Mouse (Mus musculus) midbrain, postnatal 0 days (tissue): ENCODE measurements around the gene Sumo3. TPM values are rescaled to one million over a fixed set of nuclear protein-coding genes. Genes with fewer than 3 reads are reported as not detected.

ENCODE experiments used
- ATAC-seq: fragments of 200-750 bp; cut with Nextera tagmentation; 2 replicates; pipeline ENCODE4 v1.8.0; 2017; ENCODE audit warnings: moderate number of reproducible peaks, mild to moderate bottlenecking, moderate TSS enrichment, moderate library complexity; ENCODE audit not compliant: low FRiP score
- DNase-seq: peaks from one replicate; pipeline ENCODE4 v3.0.0-alpha.2; 2015; ENCODE audit warnings: low spot score
- H3K27ac ChIP-seq: fragments of 300-500 bp; sonication (generic); 2 replicates; pipeline ENCODE4 v1.5.1; 2014; ENCODE audit warnings: low read depth, mild to moderate bottlenecking, low read length, mixed read lengths
- H3K27me3 ChIP-seq: fragments of 300-500 bp; sonication (generic); 2 replicates; pipeline ENCODE4 v1.6.1; 2014; ENCODE audit warnings: low read length, control low read depth, mixed read lengths; ENCODE audit not compliant: insufficient read depth
- H3K36me3 ChIP-seq: fragments of 300-500 bp; sonication (generic); 2 replicates; pipeline ENCODE4 v1.6.1; 2014; ENCODE audit warnings: low read length, control low read depth, mixed read lengths; ENCODE audit not compliant: insufficient read depth
- H3K4me1 ChIP-seq: fragments of 300-500 bp; sonication (generic); 2 replicates; pipeline ENCODE4 v1.6.1; 2014; ENCODE audit warnings: mild to moderate bottlenecking, control low read depth, antibody characterized with exemption, low read length, mixed read lengths; ENCODE audit not compliant: insufficient read depth
- H3K4me2 ChIP-seq: fragments of 300-500 bp; sonication (generic); 2 replicates; pipeline ENCODE4 v1.6.1; 2014; ENCODE audit warnings: low read depth, mild to moderate bottlenecking, low read length, mixed read lengths; ENCODE audit not compliant: poor library complexity, severe bottlenecking
- H3K4me3 ChIP-seq: fragments of 300-500 bp; sonication (generic); 2 replicates; pipeline ENCODE4 v1.5.1; 2014; ENCODE audit warnings: low read depth, mild to moderate bottlenecking, low read length, moderate library complexity
- H3K9ac ChIP-seq: fragments of 300-500 bp; sonication (generic); replicated peaks from 2 replicates; pipeline ENCODE4 v1.6.1; 2014; ENCODE audit warnings: mild to moderate bottlenecking, low read length, moderate library complexity, mixed read lengths; ENCODE audit not compliant: poor library complexity, severe bottlenecking
- H3K9me3 ChIP-seq: fragments of 300-500 bp; sonication (generic); 2 replicates; pipeline ENCODE4 v1.6.1; 2016; ENCODE audit warnings: low read length, control low read depth
- CTCF ChIP-seq: IDR thresholded peaks from 2 replicates; pipeline ENCODE4 v1.5.1; 2016; ENCODE audit warnings: antibody characterized with exemption, mild to moderate bottlenecking
- WGBS: fragments of 180-500 bp; shearing (Covaris S2); extraction: QIAGEN DNeasy Blood & Tissue Kit; methylation state at CpG from one replicate; pipeline ENCODE4 v1.1.7; 2014; 5-methylcytosine and 5-hydroxymethylcytosine counted together
- microRNA counts: library from miRNA; unstranded; fragments of <30 nt; microRNA quantifications from one replicate; lab custom pipeline; 2015
- microRNA-seq: library from miRNA; unstranded; fragments of <30 nt; microRNA quantifications from one replicate; pipeline ENCODE4, GENCODE M21; 2016; ENCODE audit warnings: borderline number of aligned reads
- polyA plus RNA-seq: library from polyadenylated mRNA; unstranded; fragments of >200 nt; fragmentation: Nextera tagmentation; extraction: Ambion mirVana; gene quantifications from 2 replicates; pipeline ENCODE4 v1.2.1, GENCODE M21; 2015
- total RNA-seq: library from RNA; depleted of rRNA; stranded (reverse); fragments of >200 nt; gene quantifications from 2 replicates; pipeline ENCODE4 v1.2.3, GENCODE M21; 2014; rRNA removed

Sumo3 gene
- total and polyA plus RNA-seq, 2 experiments from 2014 or later: 167 to 385 TPM

- TF ChIP-seq CTCF: no peak
- H3K27me3 ChIP-seq: no peaks in the 10 kb centered on the region
- no peak overlapping the region for H3K4me2 ChIP-seq
- 84% methylated on average over 8 of the region's 8 CpGs for WGBS
- H3K36me3 ChIP-seq: no peaks in the 10 kb centered on the region
- no peaks in the 10 kb centered on the region for H3K4me1 ChIP-seq
- H3K9me3 ChIP-seq: no peaks in the 10 kb centered on the region
- no peak overlapping the region for H3K9ac ChIP-seq
- ATAC-seq (no peak), DNase-seq (peak; percentile 28)
- no peak overlapping the region for H3K27ac ChIP-seq
- H3K4me3 ChIP-seq: no peak overlapping the region
These were observed 60.4 kb downstream of the Sumo3 start for GRCm38 (mm10) chr10:77666342-77666741.

DNA sequence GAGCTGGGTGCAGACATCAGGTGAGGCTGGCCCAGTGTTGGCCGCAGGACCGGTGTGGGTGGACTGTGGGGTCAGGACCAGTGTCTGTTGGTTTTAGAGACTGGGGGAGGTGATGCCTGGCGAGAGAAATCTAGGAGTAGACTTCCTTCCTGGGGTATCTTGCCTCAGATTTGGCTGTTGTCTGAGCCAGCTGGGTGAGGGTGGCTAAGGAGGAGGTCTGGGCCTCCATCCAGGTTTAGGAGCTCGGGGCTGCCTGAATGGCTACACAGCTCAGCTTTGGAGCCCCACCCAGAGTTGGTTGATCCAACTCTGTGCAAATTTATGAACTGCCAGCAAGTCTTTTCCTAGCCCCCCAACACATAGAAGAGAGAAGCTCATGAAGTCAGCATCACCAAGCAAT, 61.5 kb downstream of the Sumo3 start:
- WGBS: 82% methylated on average over 4 of the region's 4 CpGs
- no peak overlapping the region for H3K4me3 ChIP-seq
- H3K4me2 ChIP-seq: no peak overlapping the region
- H3K4me1 ChIP-seq: no peaks in the 10 kb centered on the region
- ATAC-seq (no peak), DNase-seq (no peak)
- H3K27me3 ChIP-seq: no peaks in the 10 kb centered on the region
- no peaks in the 10 kb centered on the region for H3K36me3 ChIP-seq
- H3K9ac ChIP-seq: no peak overlapping the region
- no peaks in the 10 kb centered on the region for H3K9me3 ChIP-seq
- H3K27ac ChIP-seq: no peak overlapping the region
- no peak for TF ChIP-seq CTCF

MicroRNAs encoded within 50 kb of the gene (microRNA counts, 519-probe panel; counts per million panel counts)
- 528 counts per million, percentile 58 among the panel's probes with 10 or more counts for microRNA mmu-miR-1930 (lab: Ali Mortazavi, UCI)

Small RNA genes lying within 50 kb of the gene (microRNA-seq; reads per million reads assigned to microRNA genes)
- 14.4 reads per million, percentile 25 among the genes with 10 or more reads in this experiment for gene Mir1930

Other genes with a start within 250 kb of the Sumo3 start
- gene Adarb1, start 187.8 kb upstream of the Sumo3 start, total RNA-seq: 50.4 and 53.8 TPM in 2 replicates
- gene Adarb1, start 187.8 kb upstream of the Sumo3 start, polyA plus RNA-seq: 15.3 and 16.1 TPM in 2 replicates
- 47.1 and 49.2 TPM in 2 replicates for gene Fam207a, start 90.3 kb upstream of the Sumo3 start, total RNA-seq
- 32.7 and 34.9 TPM in 2 replicates for gene Fam207a, start 90.3 kb upstream of the Sumo3 start, polyA plus RNA-seq
- gene Itgb2, start 75.8 kb upstream of the Sumo3 start, total RNA-seq: 0.55 and 1.7 TPM in 2 replicates
- 0.69 and 1.2 TPM in 2 replicates for gene Itgb2, start 75.8 kb upstream of the Sumo3 start, polyA plus RNA-seq
- 87.2 and 116 TPM in 2 replicates for gene Pttg1ip, start 24.4 kb upstream of the Sumo3 start, total RNA-seq
- gene Pttg1ip, start 24.4 kb upstream of the Sumo3 start, polyA plus RNA-seq: 74.7 and 79.0 TPM in 2 replicates
- gene Gm49325, start 100 bp downstream of the Sumo3 start, total RNA-seq: not detected in 2 replicates
- 6.9 and 10.5 TPM in 2 replicates for gene Gm49325, start 100 bp downstream of the Sumo3 start, polyA plus RNA-seq
- 39.3 and 41.8 TPM in 2 replicates for gene Ube2g2, start 16.2 kb downstream of the Sumo3 start, total RNA-seq
- gene Ube2g2, start 16.2 kb downstream of the Sumo3 start, polyA plus RNA-seq: 67.2 and 70.6 TPM in 2 replicates
- 0.66 and 1.5 TPM in 2 replicates for gene Tspear, start 80.5 kb downstream of the Sumo3 start, total RNA-seq
- 0.63 and 1.3 TPM in 2 replicates for gene Tspear, start 80.5 kb downstream of the Sumo3 start, polyA plus RNA-seq
- not detected in 2 replicates for gene Gm19402, start 84.7 kb downstream of the Sumo3 start, total RNA-seq
- gene Gm19402, start 84.7 kb downstream of the Sumo3 start, polyA plus RNA-seq: not detected in 2 replicates
- not detected in 2 replicates for gene Gm9508, start 91.1 kb downstream of the Sumo3 start, total RNA-seq
- not detected in 2 replicates for gene Gm9508, start 91.1 kb downstream of the Sumo3 start, polyA plus RNA-seq
- gene Gm10272, start 100.5 kb downstream of the Sumo3 start, total RNA-seq: not detected in 2 replicates
- not detected in 2 replicates for gene Gm10272, start 100.5 kb downstream of the Sumo3 start, polyA plus RNA-seq
- gene Gm10024, start 105.4 kb downstream of the Sumo3 start, total RNA-seq: not detected in 2 replicates
- gene Gm10024, start 105.4 kb downstream of the Sumo3 start, polyA plus RNA-seq: not detected in 2 replicates
- gene Gm10142, start 109.7 kb downstream of the Sumo3 start, total RNA-seq: not detected in 2 replicates
- not detected in 2 replicates for gene Gm10142, start 109.7 kb downstream of the Sumo3 start, polyA plus RNA-seq
- not detected in 2 replicates for gene Krtap12-1, start 114.5 kb downstream of the Sumo3 start, total RNA-seq
- not detected in 2 replicates for gene Krtap12-1, start 114.5 kb downstream of the Sumo3 start, polyA plus RNA-seq
- gene Gm10100, start 120.4 kb downstream of the Sumo3 start, total RNA-seq: not detected in 2 replicates
- not detected in 2 replicates for gene Gm10100, start 120.4 kb downstream of the Sumo3 start, polyA plus RNA-seq
- gene Gm18596, start 136.5 kb downstream of the Sumo3 start, total RNA-seq: not detected in 2 replicates
- not detected in 2 replicates for gene Gm18596, start 136.5 kb downstream of the Sumo3 start, polyA plus RNA-seq
- gene Gm9736, start 145.3 kb downstream of the Sumo3 start, total RNA-seq: not detected in 2 replicates
- gene Gm9736, start 145.3 kb downstream of the Sumo3 start, polyA plus RNA-seq: not detected in 2 replicates
- not detected in 2 replicates for gene Gm3233, start 153.6 kb downstream of the Sumo3 start, total RNA-seq
- gene Gm3233, start 153.6 kb downstream of the Sumo3 start, polyA plus RNA-seq: not detected in 2 replicates
- gene Gm3238, start 165.2 kb downstream of the Sumo3 start, total RNA-seq: not detected in 2 replicates
- not detected in 2 replicates for gene Gm3238, start 165.2 kb downstream of the Sumo3 start, polyA plus RNA-seq
- gene Gm7138, start 170.8 kb downstream of the Sumo3 start, total RNA-seq: not detected in 2 replicates
- gene Gm7138, start 170.8 kb downstream of the Sumo3 start, polyA plus RNA-seq: not detected in 2 replicates
- not detected in 2 replicates for gene Gm3250, start 176.4 kb downstream of the Sumo3 start, total RNA-seq
- gene Gm3250, start 176.4 kb downstream of the Sumo3 start, polyA plus RNA-seq: not detected in 2 replicates
- gene Gm7137, start 182.1 kb downstream of the Sumo3 start, total RNA-seq: not detected in 2 replicates
- gene Gm7137, start 182.1 kb downstream of the Sumo3 start, polyA plus RNA-seq: not detected in 2 replicates
- not detected in 2 replicates for gene Gm9639, start 189.0 kb downstream of the Sumo3 start, total RNA-seq
- not detected in 2 replicates for gene Gm9639, start 189.0 kb downstream of the Sumo3 start, polyA plus RNA-seq
- not detected in 2 replicates for gene Gm19668, start 193.0 kb downstream of the Sumo3 start, total RNA-seq
- not detected in 2 replicates for gene Gm19668, start 193.0 kb downstream of the Sumo3 start, polyA plus RNA-seq
- gene Gm9507, start 205.7 kb downstream of the Sumo3 start, total RNA-seq: not detected in 2 replicates
- gene Gm9507, start 205.7 kb downstream of the Sumo3 start, polyA plus RNA-seq: not detected in 2 replicates
- not detected in 2 replicates for gene Gm2696, start 208.6 kb downstream of the Sumo3 start, total RNA-seq
- gene Gm2696, start 208.6 kb downstream of the Sumo3 start, polyA plus RNA-seq: not detected in 2 replicates
- 0.27 TPM in 1 of 2 replicates, not detected in the other for gene Krtap10-4, start 221.0 kb downstream of the Sumo3 start, total RNA-seq
- not detected in 2 replicates for gene Krtap10-4, start 221.0 kb downstream of the Sumo3 start, polyA plus RNA-seq
- not detected in 2 replicates for gene Krtap10-10, start 229.8 kb downstream of the Sumo3 start, total RNA-seq
- not detected in 2 replicates for gene Krtap10-10, start 229.8 kb downstream of the Sumo3 start, polyA plus RNA-seq
- not detected in 2 replicates for gene Gm36176, start 240.7 kb downstream of the Sumo3 start, total RNA-seq
- not detected in 2 replicates for gene Gm36176, start 240.7 kb downstream of the Sumo3 start, polyA plus RNA-seq
- gene Gm10318, start 246.8 kb downstream of the Sumo3 start, total RNA-seq: not detected in 2 replicates
- not detected in 2 replicates for gene Gm10318, start 246.8 kb downstream of the Sumo3 start, polyA plus RNA-seq